Mouse (Mus musculus): ENCODE results near the gene Xndc1. TPM values are rescaled to one million over a fixed set of nuclear protein-coding genes. Genes with fewer than 3 reads are reported as not detected.

The Xndc1 gene
- polyA plus RNA-seq, 1 experiment from 2014 or later, result 22.7 TPM

Other genes with a start within 250 kb of the Xndc1 start
- 6.9 and 7.5 TPM in 2 replicates for gene Phox2a, start 247.2 kb upstream of the Xndc1 start, polyA plus RNA-seq (2014; fragmentation: Nextera tagmentation; extraction: Ambion mirVana)
- 24.8 and 27.2 TPM in 2 replicates for gene Inppl1, start 227.3 kb upstream of the Xndc1 start, polyA plus RNA-seq (2014; fragmentation: Nextera tagmentation; extraction: Ambion mirVana)
- gene Folr2, start 208.3 kb upstream of the Xndc1 start, polyA plus RNA-seq (2014; fragmentation: Nextera tagmentation; extraction: Ambion mirVana), result 2.1 and 2.5 TPM in 2 replicates
- 71.3 and 76.3 TPM in 2 replicates for gene Anapc15, start 201.8 kb upstream of the Xndc1 start, polyA plus RNA-seq (2014; fragmentation: Nextera tagmentation; extraction: Ambion mirVana)
- gene Folr1, start 194.7 kb upstream of the Xndc1 start, polyA plus RNA-seq (2014; fragmentation: Nextera tagmentation; extraction: Ambion mirVana), result 76.1 and 79.2 TPM in 2 replicates
- gene Lamtor1, start 159.6 kb upstream of the Xndc1 start, polyA plus RNA-seq (2014; fragmentation: Nextera tagmentation; extraction: Ambion mirVana), result 153 and 167 TPM in 2 replicates
- 0.44 and 0.97 TPM in 2 replicates for gene Tomt, start 159.2 kb upstream of the Xndc1 start, polyA plus RNA-seq (2014; fragmentation: Nextera tagmentation; extraction: Ambion mirVana)
- gene Lrrc51, start 131.6 kb upstream of the Xndc1 start, polyA plus RNA-seq (2014; fragmentation: Nextera tagmentation; extraction: Ambion mirVana), result 6.8 and 10.1 TPM in 2 replicates
- 99.6 and 101 TPM in 2 replicates for gene Numa1, start 131.4 kb upstream of the Xndc1 start, polyA plus RNA-seq (2014; fragmentation: Nextera tagmentation; extraction: Ambion mirVana)
- gene Il18bp, start 46.8 kb upstream of the Xndc1 start, polyA plus RNA-seq (2014; fragmentation: Nextera tagmentation; extraction: Ambion mirVana), result 2.7 and 2.8 TPM in 2 replicates
- gene Rnf121, start within 50 bp of the Xndc1 start, polyA plus RNA-seq (2014; fragmentation: Nextera tagmentation; extraction: Ambion mirVana), result 29.3 and 31.7 TPM in 2 replicates
- gene Xntrpc, start 202 bp downstream of the Xndc1 start, polyA plus RNA-seq (2014; fragmentation: Nextera tagmentation; extraction: Ambion mirVana), result 1.1 and 1.5 TPM in 2 replicates
- gene Trpc2, start 17.6 kb downstream of the Xndc1 start, polyA plus RNA-seq (2014; fragmentation: Nextera tagmentation; extraction: Ambion mirVana), result not detected in 2 replicates
- 0.49 and 0.90 TPM in 2 replicates for gene Art1, start 36.2 kb downstream of the Xndc1 start, polyA plus RNA-seq (2014; fragmentation: Nextera tagmentation; extraction: Ambion mirVana)
- gene Art5, start 44.0 kb downstream of the Xndc1 start, polyA plus RNA-seq (2014; fragmentation: Nextera tagmentation; extraction: Ambion mirVana), result 0.46 and 0.67 TPM in 2 replicates
- gene Chrna10, start 51.3 kb downstream of the Xndc1 start, polyA plus RNA-seq (2014; fragmentation: Nextera tagmentation; extraction: Ambion mirVana), result not detected in 2 replicates
- gene Nup98, start 144.7 kb downstream of the Xndc1 start, polyA plus RNA-seq (2014; fragmentation: Nextera tagmentation; extraction: Ambion mirVana), result 46.6 and 52.1 TPM in 2 replicates
- gene Pgap2, start 144.7 kb downstream of the Xndc1 start, polyA plus RNA-seq (2014; fragmentation: Nextera tagmentation; extraction: Ambion mirVana), result 88.9 and 92.6 TPM in 2 replicates
- gene Rhog, start 190.5 kb downstream of the Xndc1 start, polyA plus RNA-seq (2014; fragmentation: Nextera tagmentation; extraction: Ambion mirVana), result 63.7 and 65.0 TPM in 2 replicates
- gene Stim1, start 202.3 kb downstream of the Xndc1 start, polyA plus RNA-seq (2014; fragmentation: Nextera tagmentation; extraction: Ambion mirVana), result 22.4 and 23.6 TPM in 2 replicates